Mouse (Mus musculus) CH12.LX (cell line): ENCODE measurements around the gene Ackr1. TPM values are rescaled to one million over a fixed set of nuclear protein-coding genes. Genes with fewer than 3 reads are reported as not detected.

Source experiments
- DNase-seq: peaks from one replicate; pipeline ENCODE4 v3.0.0-alpha.2; 2013; ENCODE audit errors: extremely low read depth
- H3K27ac ChIP-seq: 2 replicates; pipeline ENCODE4 v1.5.1; 2012; ENCODE audit warnings: low read depth, mild to moderate bottlenecking, control low read depth, moderate library complexity; ENCODE audit not compliant: insufficient read depth
- H3K27me3 ChIP-seq: replicated peaks from 2 replicates; pipeline ENCODE3; 2012; ENCODE audit warnings: inconsistent platforms
- H3K36me3 ChIP-seq, 2 experiments: replicated peaks in 1 of 2; 2 replicates each; pipeline versions ENCODE3 to v1.6.1; 2012; ENCODE audit warnings: inconsistent platforms in 1 of 2, low read length in 1 of 2, mild to moderate bottlenecking in 1 of 2, mixed read lengths in 1 of 2, moderate library complexity in 1 of 2; ENCODE audit not compliant: control insufficient read depth in 1 of 2, insufficient read depth in 1 of 2
- H3K4me1 ChIP-seq, 2 experiments: 2 replicates each; pipeline ENCODE4 v1.6.1; 2012; ENCODE audit warnings: inconsistent platforms in 1 of 2, moderate library complexity in 1 of 2; ENCODE audit not compliant: insufficient read depth in 2 of 2, control insufficient read depth in 1 of 2
- H3K4me2 ChIP-seq: 2 replicates; pipeline ENCODE4 v1.6.1; 2012; ENCODE audit warnings: low read depth, mild to moderate bottlenecking, control low read depth; ENCODE audit not compliant: poor library complexity, insufficient read depth, severe bottlenecking
- H3K4me3 ChIP-seq, 3 experiments: fragments of 150-350 bp in 1 of 3; sonication (generic) in 1 of 3; replicated peaks in 1 of 3; 2 replicates each; pipeline versions ENCODE3 to v1.5.1; 2011 to 2012; ENCODE audit warnings: low read depth in 2 of 3, low read length in 2 of 3, mild to moderate bottlenecking in 2 of 3, moderate library complexity in 2 of 3, control low read depth in 1 of 3, improper control_type of control experiment in 1 of 3, inconsistent platforms in 1 of 3, mixed read lengths in 1 of 3; ENCODE audit not compliant: poor library complexity in 1 of 3
- H3K79me2 ChIP-seq: replicated peaks from 2 replicates; pipeline ENCODE4 v1.6.1; 2012; ENCODE audit warnings: mild to moderate bottlenecking, moderate library complexity; ENCODE audit not compliant: control insufficient read depth, poor library complexity, insufficient read depth, severe bottlenecking; ENCODE audit errors: extremely low read depth
- H3K9ac ChIP-seq: 2 replicates; pipeline ENCODE4 v1.6.1; 2012; ENCODE audit warnings: low read depth, mild to moderate bottlenecking, control low read depth, moderate library complexity; ENCODE audit not compliant: insufficient read depth
- H3K9me3 ChIP-seq: replicated peaks from 2 replicates; pipeline ENCODE3; 2012; ENCODE audit warnings: low read length, inconsistent platforms, mixed read lengths
- CHD1 ChIP-seq: IDR thresholded peaks from 2 replicates; pipeline ENCODE4 v1.6.1; 2012; ENCODE audit warnings: low read depth, low read length, improper control_type of control experiment, inconsistent platforms
- CHD2 ChIP-seq: IDR thresholded peaks from 2 replicates; pipeline ENCODE4 v1.6.1; 2011; ENCODE audit warnings: low read length, improper control_type of control experiment
- ELF1 ChIP-seq: IDR thresholded peaks from 2 replicates; pipeline ENCODE4 v1.6.1; 2014; ENCODE audit warnings: low read depth, mild to moderate bottlenecking, inconsistent platforms, low read length, improper control_type of control experiment
- EP300 ChIP-seq: IDR thresholded peaks from 2 replicates; pipeline ENCODE4 v1.6.1; 2011; ENCODE audit warnings: low read length, improper control_type of control experiment
- IRF4 ChIP-seq: IDR thresholded peaks from 2 replicates; pipeline ENCODE4 v1.6.1; 2014; ENCODE audit warnings: low read depth, mild to moderate bottlenecking, inconsistent platforms, low read length, improper control_type of control experiment
- JUN ChIP-seq: IDR thresholded peaks from 2 replicates; pipeline ENCODE4 v1.6.1; 2011; ENCODE audit warnings: low read depth, mild to moderate bottlenecking, low read length, improper control_type of control experiment, moderate library complexity; ENCODE audit not compliant: insufficient read depth
- MAX ChIP-seq: IDR thresholded peaks from 2 replicates; pipeline ENCODE4 v1.6.1; 2011; ENCODE audit warnings: low read length, improper control_type of control experiment
- MEF2A ChIP-seq: IDR thresholded peaks from 2 replicates; pipeline ENCODE4 v1.6.1; 2014; ENCODE audit warnings: low read depth, mild to moderate bottlenecking, inconsistent platforms, low read length, improper control_type of control experiment, borderline replicate concordance
- MXI1 ChIP-seq: IDR thresholded peaks from 2 replicates; pipeline ENCODE4 v1.6.1; 2011; ENCODE audit warnings: mild to moderate bottlenecking, low read depth, low read length, improper control_type of control experiment
- NELFE ChIP-seq: IDR thresholded peaks from 2 replicates; pipeline ENCODE4 v1.6.1; 2011; ENCODE audit warnings: low read depth, low read length, improper control_type of control experiment
- PAX5 ChIP-seq: IDR thresholded peaks from 2 replicates; pipeline ENCODE4 v1.6.1; 2012; ENCODE audit warnings: low read length, inconsistent platforms, mixed read lengths
- POLR2A ChIP-seq: IDR thresholded peaks from 2 replicates; pipeline ENCODE4 v1.6.1; 2011; ENCODE audit warnings: low read depth, mild to moderate bottlenecking, improper control_type of control experiment, low read length
- POLR2AphosphoS2 ChIP-seq: IDR thresholded peaks from 2 replicates; pipeline ENCODE4 v1.6.1; 2011; ENCODE audit warnings: low read depth, low read length, improper control_type of control experiment
- RAD21 ChIP-seq: IDR thresholded peaks from 2 replicates; pipeline ENCODE4 v1.6.1; 2011; ENCODE audit warnings: low read depth, mild to moderate bottlenecking, low read length, improper control_type of control experiment, moderate library complexity
- SIN3A ChIP-seq: IDR thresholded peaks from 2 replicates; pipeline ENCODE4 v1.6.1; 2012; ENCODE audit warnings: low read length, improper control_type of control experiment, inconsistent platforms
- UBTF ChIP-seq: IDR thresholded peaks from 2 replicates; pipeline ENCODE4 v1.6.1; 2012; ENCODE audit warnings: low read depth, mild to moderate bottlenecking, inconsistent platforms, low read length, improper control_type of control experiment, moderate library complexity
- ZMIZ1 ChIP-seq: IDR thresholded peaks from 2 replicates; pipeline ENCODE4 v1.6.1; 2012; ENCODE audit warnings: low read depth, mild to moderate bottlenecking, inconsistent platforms, low read length, improper control_type of control experiment
- ZNF384 ChIP-seq: IDR thresholded peaks from 2 replicates; pipeline ENCODE4 v1.6.1; 2012; ENCODE audit warnings: low read depth, low read length, improper control_type of control experiment, inconsistent platforms
- dilution Hi-C: fragments of 300-500 bp; cut with MboI; formaldehyde crosslinking; loops from 2 replicates; pipeline ENCODE4 v1.14.3; 2020; ENCODE audit warnings: low sequenced_read_pairs; ENCODE audit not compliant: extremely low pct_unique_long_range_greater_than_20kb, extremely low pct_ligation_motif_present
- in situ Hi-C: fragments of 300-500 bp; cut with MboI; formaldehyde crosslinking; loops from 3 replicates; pipeline ENCODE4 v1.14.3; 2019; ENCODE audit warnings: low sequenced_read_pairs, low pct_ligation_motif_present, low pct_unique_long_range_greater_than_20kb, mixed read lengths
- polyA plus RNA-seq: library from polyadenylated mRNA; unstranded; fragments of >175 nt; gene quantifications from 2 replicates; pipeline ENCODE4 v1.2.1, GENCODE M21; 2012; ENCODE audit warnings: low read depth; ENCODE audit not compliant: insufficient read length
- total RNA-seq, 2 experiments: library from RNA; depleted of rRNA; stranded (reverse); fragments of 300-350 nt in 1 of 2; fragments of >200 nt in 1 of 2; gene quantifications; 2 replicates each; pipeline ENCODE4 v1.2.3; 2012 to 2014

Ackr1 gene
- total and polyA plus RNA-seq, 3 experiments = not detected

- dilution Hi-C loops (no loop called here), in situ Hi-C loops (no loop called here)
- peaks cover 0 to 4% of the 10 kb centered on the region in 2 experiments; a peak in 1 of 4 replicates for H3K4me1 ChIP-seq
- no peak overlapping the region for H3K4me3 ChIP-seq
- H3K36me3 ChIP-seq = no peaks in the 10 kb centered on the region
- no peak for DNase-seq
- TF ChIP-seq SIN3A = no peak
- no peak for TF ChIP-seq ELF1
- no peak for TF ChIP-seq JUN
- TF ChIP-seq RAD21 = no peak
- no peak for TF ChIP-seq CHD1
- no peak for TF ChIP-seq ZNF384
- no peak for TF ChIP-seq POLR2AphosphoS2
- TF ChIP-seq EP300 = no peak
- TF ChIP-seq PAX5 = no peak
- TF ChIP-seq ZMIZ1 = no peak
- TF ChIP-seq POLR2A = no peak
- TF ChIP-seq NELFE = no peak
- H3K79me2 ChIP-seq = no peaks in the 10 kb centered on the region
- no peaks in the 10 kb centered on the region for H3K9me3 ChIP-seq
- no peak overlapping the region for H3K27ac ChIP-seq
- no peak overlapping the region for H3K9ac ChIP-seq
- no peaks in the 10 kb centered on the region for H3K27me3 ChIP-seq
- no peak overlapping the region for H3K4me2 ChIP-seq
Observed at GRCm38 (mm10) chr1:173348527-173348926, 15.0 kb upstream of the Ackr1 start.

- Histone ChIP-seq H3K36me3 (no peaks in the 10 kb centered on the region), H3K9ac (no peak overlapping the region), H3K4me2 (no peak overlapping the region), H3K27me3 (no peaks in the 10 kb centered on the region), H3K4me3 (no peak overlapping the region), H3K79me2 (no peaks in the 10 kb centered on the region), H3K27ac (no peak overlapping the region), H3K4me1 (peaks cover 0 to 4% of the 10 kb centered on the region in 2 experiments; a peak in 1 of 4 replicates), H3K9me3 (no peaks in the 10 kb centered on the region)
- dilution Hi-C loops = no loop called here
- TF ChIP-seq CHD1 (no peak), MAX (no peak), MEF2A (no peak), SIN3A (no peak), CHD2 (no peak)
- DNase-seq = no peak
- in situ Hi-C loops = no loop called here
Observed at GRCm38 (mm10) chr1:173345112-173345511, 11.6 kb upstream of the Ackr1 start.

GRCm38 (mm10) chr1:173343934-173344333 lies 10.4 kb upstream of the Ackr1 start:
- dilution Hi-C loops = no loop called here
- H3K4me1 ChIP-seq = peaks cover 0 to 4% of the 10 kb centered on the region in 2 experiments; a peak in 1 of 4 replicates

More at GRCm38 (mm10) chr1:173343934-173344333, 10.4 kb upstream of the Ackr1 start:
- Histone ChIP-seq H3K9me3 (no peaks in the 10 kb centered on the region), H3K36me3 (no peaks in the 10 kb centered on the region), H3K27ac (no peak overlapping the region), H3K4me3 (no peak overlapping the region), H3K9ac (no peak overlapping the region), H3K27me3 (no peaks in the 10 kb centered on the region), H3K79me2 (no peaks in the 10 kb centered on the region), H3K4me2 (no peak overlapping the region)
- DNase-seq = no peak
- no peak for TF ChIP-seq POLR2A
- no peak for TF ChIP-seq CHD2
- TF ChIP-seq MXI1 = no peak
- TF ChIP-seq UBTF = no peak
- TF ChIP-seq POLR2AphosphoS2 = no peak
- TF ChIP-seq IRF4 = no peak
- in situ Hi-C loops = no loop called here
